Mouse (Mus musculus) midbrain, embryonic 13.5 days (tissue): ENCODE measurements at regions not wholly inside any gene's neighbourhood (a gene's known extent, or its start where the extent isn't known, plus 50 kb on each side); places are given as distances from the start of the nearest gene placed in this dataset.

Experiments used
- ATAC-seq: fragments of 200-750 bp; cut with Nextera tagmentation; 2 replicates; pipeline ENCODE4 v1.8.0; 2017; ENCODE audit warnings: mild to moderate bottlenecking, moderate TSS enrichment, moderate library complexity
- H3K27ac ChIP-seq: fragments of 300-500 bp; sonication (generic); 2 replicates; pipeline ENCODE4 v1.5.1; 2015; ENCODE audit warnings: inconsistent platforms, mild to moderate bottlenecking, moderate library complexity
- H3K27me3 ChIP-seq: fragments of 300-500 bp; sonication (generic); 2 replicates; pipeline ENCODE4 v1.6.1; 2015; ENCODE audit warnings: mild to moderate bottlenecking, inconsistent platforms
- H3K36me3 ChIP-seq: fragments of 300-500 bp; sonication (generic); 2 replicates; pipeline ENCODE4 v1.6.1; 2015; ENCODE audit warnings: mild to moderate bottlenecking, inconsistent platforms
- H3K4me1 ChIP-seq: fragments of 300-500 bp; sonication (generic); replicated peaks from 2 replicates; pipeline ENCODE4 v1.6.1; 2015; ENCODE audit warnings: inconsistent platforms
- H3K4me2 ChIP-seq: fragments of 300-500 bp; sonication (generic); replicated peaks from 2 replicates; pipeline ENCODE4 v1.6.1; 2015; ENCODE audit warnings: moderate library complexity, mild to moderate bottlenecking, inconsistent platforms
- H3K4me3 ChIP-seq: fragments of 300-500 bp; sonication (generic); replicated peaks from 2 replicates; pipeline ENCODE4 v1.5.1; 2015; ENCODE audit warnings: mild to moderate bottlenecking, inconsistent platforms
- H3K9ac ChIP-seq: fragments of 300-500 bp; sonication (generic); replicated peaks from 2 replicates; pipeline ENCODE4 v1.6.1; 2015; ENCODE audit warnings: mild to moderate bottlenecking, inconsistent platforms
- H3K9me3 ChIP-seq: fragments of 300-500 bp; sonication (generic); 2 replicates; pipeline ENCODE4 v1.6.1; 2016; ENCODE audit warnings: mild to moderate bottlenecking, inconsistent platforms
- WGBS: fragments of 180-500 bp; shearing (Covaris S2); methylation state at CpG from one replicate; pipeline ENCODE4 v1.1.7; 2015; 5-methylcytosine and 5-hydroxymethylcytosine counted together

- Histone ChIP-seq H3K36me3 (no peaks in the 10 kb centered on the region), H3K27ac (peak overlapping the region; percentile 8; the same call in 1 of the 2 replicates), H3K27me3 (no peaks in the 10 kb centered on the region; the same call in 1 of the 2 replicates), H3K4me3 (no peak overlapping the region), H3K9me3 (no peaks in the 10 kb centered on the region), H3K9ac (no peak overlapping the region), H3K4me1 (peaks cover 11% of the 10 kb centered on the region; the same call in 1 of the 2 replicates), H3K4me2 (no peak overlapping the region)
- 46% methylated on average over 8 of the region's 8 CpGs for WGBS
- 0 out of 2 replicates have a peak, but pooled peaks have one; percentile 30 for ATAC-seq
Measured at GRCm38 (mm10) chr8:92483055-92483765, 125.8 kb downstream of the Irx5 start.

- Histone ChIP-seq H3K9me3 (no peaks in the 10 kb centered on the region), H3K36me3 (no peaks in the 10 kb centered on the region), H3K4me3 (no peak overlapping the region), H3K4me1 (peaks cover 6% of the 10 kb centered on the region; the same call in 1 of the 2 replicates), H3K27me3 (no peaks in the 10 kb centered on the region), H3K9ac (no peak overlapping the region), H3K4me2 (no peak overlapping the region), H3K27ac (no peak overlapping the region)
- 89% methylated on average over 8 of the region's 8 CpGs for WGBS
- ATAC-seq, result no peak
Measured at GRCm38 (mm10) chr8:92488526-92489159, 131.2 kb downstream of the Irx5 start.

GRCm38 (mm10) chr8:92491533-92491932 is 134.1 kb downstream of the Irx5 start:
- Histone ChIP-seq H3K4me2 (no peak overlapping the region), H3K9me3 (no peaks in the 10 kb centered on the region), H3K4me3 (no peak overlapping the region), H3K27me3 (no peaks in the 10 kb centered on the region), H3K9ac (no peak overlapping the region), H3K36me3 (no peaks in the 10 kb centered on the region), H3K27ac (no peak overlapping the region), H3K4me1 (no peaks in the 10 kb centered on the region)
- 81% methylated on average over 5 of the region's 5 CpGs for WGBS
- no peak for ATAC-seq

- Histone ChIP-seq H3K9ac (no peak overlapping the region), H3K36me3 (no peaks in the 10 kb centered on the region), H3K4me2 (no peak overlapping the region), H3K27ac (no peak overlapping the region), H3K4me3 (no peak overlapping the region), H3K27me3 (no peaks in the 10 kb centered on the region), H3K4me1 (no peaks in the 10 kb centered on the region), H3K9me3 (no peaks in the 10 kb centered on the region)
- WGBS, result 67% methylated on average over 4 of the region's 4 CpGs
- ATAC-seq, result no peak
Measured at GRCm38 (mm10) chr8:92493403-92493802, 136.0 kb downstream of the Irx5 start.

- WGBS, result 58% methylated on average over 7 of the region's 7 CpGs
- ATAC-seq, result no peak
- no peaks in the 10 kb centered on the region for H3K9me3 ChIP-seq
- no peak overlapping the region for H3K27ac ChIP-seq
- H3K4me1 ChIP-seq, result no peaks in the 10 kb centered on the region
- no peak overlapping the region for H3K4me2 ChIP-seq
- H3K36me3 ChIP-seq, result no peaks in the 10 kb centered on the region
- no peak overlapping the region for H3K9ac ChIP-seq
- H3K4me3 ChIP-seq, result no peak overlapping the region
- no peaks in the 10 kb centered on the region for H3K27me3 ChIP-seq
Measured at GRCm38 (mm10) chr8:92505552-92506281, 148.3 kb downstream of the Irx5 start.

- Histone ChIP-seq H3K27ac (no peak overlapping the region), H3K9me3 (peaks cover 6% of the 10 kb centered on the region; the same call in 1 of the 2 replicates), H3K4me3 (no peak overlapping the region), H3K4me2 (no peak overlapping the region), H3K36me3 (no peaks in the 10 kb centered on the region), H3K27me3 (no peaks in the 10 kb centered on the region), H3K4me1 (no peaks in the 10 kb centered on the region), H3K9ac (no peak overlapping the region)
- no peak for ATAC-seq
- 82% methylated on average over 5 of the region's 5 CpGs for WGBS
Measured at GRCm38 (mm10) chr8:92506436-92506835, 149.0 kb downstream of the Irx5 start.

GRCm38 (mm10) chr8:92506906-92507305 is 149.5 kb downstream of the Irx5 start:
- WGBS, result 84% methylated on average over 5 of the region's 5 CpGs
- no peaks in the 10 kb centered on the region for H3K27me3 ChIP-seq
- H3K4me2 ChIP-seq, result no peak overlapping the region
- no peaks in the 10 kb centered on the region for H3K4me1 ChIP-seq
- ATAC-seq, result no peak
- no peak overlapping the region for H3K27ac ChIP-seq
- no peaks in the 10 kb centered on the region for H3K36me3 ChIP-seq
- no peak overlapping the region for H3K4me3 ChIP-seq
- peaks cover 6% of the 10 kb centered on the region; the same call in 1 of the 2 replicates for H3K9me3 ChIP-seq
- H3K9ac ChIP-seq, result no peak overlapping the region

- ATAC-seq, result no peak
- peaks cover 10% of the 10 kb centered on the region for H3K4me1 ChIP-seq
- WGBS, result 72% methylated on average over 2 of the region's 2 CpGs
- H3K9me3 ChIP-seq, result peaks cover 6% of the 10 kb centered on the region; the same call in 1 of the 2 replicates
- H3K27me3 ChIP-seq, result no peaks in the 10 kb centered on the region
- H3K4me3 ChIP-seq, result no peak overlapping the region
- no peaks in the 10 kb centered on the region for H3K36me3 ChIP-seq
- no peak overlapping the region for H3K9ac ChIP-seq
- H3K27ac ChIP-seq, result no peak overlapping the region
- no peak overlapping the region for H3K4me2 ChIP-seq
Measured at GRCm38 (mm10) chr8:92515385-92515784, 158.0 kb downstream of the Irx5 start.

GRCm38 (mm10) chr8:92518031-92518430 is 156.1 kb upstream of the Irx6 start:
- ATAC-seq, result no peak
- 90% methylated on average over 8 of the region's 8 CpGs for WGBS
- H3K27ac ChIP-seq, result no peak overlapping the region
- H3K9me3 ChIP-seq, result no peaks in the 10 kb centered on the region
- H3K4me2 ChIP-seq, result no peak overlapping the region
- H3K36me3 ChIP-seq, result no peaks in the 10 kb centered on the region
- no peaks in the 10 kb centered on the region for H3K27me3 ChIP-seq
- no peak overlapping the region for H3K9ac ChIP-seq
- peaks cover 10% of the 10 kb centered on the region for H3K4me1 ChIP-seq
- H3K4me3 ChIP-seq, result no peak overlapping the region

- no peak for ATAC-seq
- no peak overlapping the region for H3K4me3 ChIP-seq
- H3K9me3 ChIP-seq, result no peaks in the 10 kb centered on the region
- H3K4me2 ChIP-seq, result no peak overlapping the region
- WGBS, result 90% methylated on average over 3 of the region's 3 CpGs
- no peak overlapping the region for H3K27ac ChIP-seq
- H3K27me3 ChIP-seq, result no peaks in the 10 kb centered on the region
- H3K4me1 ChIP-seq, result peaks cover 10% of the 10 kb centered on the region
- no peaks in the 10 kb centered on the region for H3K36me3 ChIP-seq
- H3K9ac ChIP-seq, result no peak overlapping the region
Measured at GRCm38 (mm10) chr8:92518486-92518885, 155.6 kb upstream of the Irx6 start.

- H3K36me3 ChIP-seq, result no peaks in the 10 kb centered on the region
Measured at GRCm38 (mm10) chr8:92522519-92522918, 151.6 kb upstream of the Irx6 start.

GRCm38 (mm10) chr8:92529756-92530155 is 144.3 kb upstream of the Irx6 start:
- no peak overlapping the region for H3K27ac ChIP-seq
- no peaks in the 10 kb centered on the region for H3K36me3 ChIP-seq
- no peak for ATAC-seq
- H3K27me3 ChIP-seq, result no peaks in the 10 kb centered on the region
- no peak overlapping the region for H3K4me3 ChIP-seq
- no peak overlapping the region for H3K4me2 ChIP-seq
- H3K9me3 ChIP-seq, result no peaks in the 10 kb centered on the region
- WGBS, result 74% methylated on average over 11 of the region's 11 CpGs
- no peak overlapping the region for H3K9ac ChIP-seq
- no peaks in the 10 kb centered on the region for H3K4me1 ChIP-seq

More at GRCm38 (mm10) chr8:92522519-92522918, 151.6 kb upstream of the Irx6 start:
- Histone ChIP-seq H3K27me3 (peaks cover 4% of the 10 kb centered on the region; the same call in 1 of the 2 replicates), H3K27ac (no peak overlapping the region), H3K4me1 (no peaks in the 10 kb centered on the region), H3K9ac (no peak overlapping the region), H3K4me3 (no peak overlapping the region), H3K4me2 (no peak overlapping the region), H3K9me3 (no peaks in the 10 kb centered on the region)
- ATAC-seq, result no peak
- WGBS, result 67% methylated on average over 6 of the region's 6 CpGs
